Mouse (Mus musculus) liver, adult 2 months (tissue): ENCODE measurements around the gene Pcdh17. TPM values are rescaled to one million over a fixed set of nuclear protein-coding genes. Genes with fewer than 3 reads are reported as not detected.

ENCODE experiments used
- DNase-seq: peaks from one replicate; pipeline ENCODE4 v3.0.0-alpha.2; 2011; ENCODE audit warnings: low read depth, low spot score; ENCODE audit errors: extremely low read depth
- H3K27ac ChIP-seq: fragments of 200-500 bp; replicated peaks from 2 replicates; pipeline ENCODE4 v1.5.1; 2012; ENCODE audit warnings: low read depth, mild to moderate bottlenecking, control low read depth, inconsistent platforms, low read length; ENCODE audit not compliant: insufficient read depth
- H3K27me3 ChIP-seq: fragments of 200-500 bp; 2 replicates; pipeline ENCODE4 v1.6.1; 2012; ENCODE audit warnings: mild to moderate bottlenecking, moderate library complexity, low read length, inconsistent platforms; ENCODE audit not compliant: control insufficient read depth, insufficient read depth
- H3K36me3 ChIP-seq: fragments of 200-500 bp; 2 replicates; pipeline ENCODE4 v1.6.1; 2012; ENCODE audit warnings: low read length, inconsistent platforms; ENCODE audit not compliant: control insufficient read depth, insufficient read depth
- H3K4me1 ChIP-seq: fragments of 200-500 bp; 2 replicates; pipeline ENCODE4 v1.6.1; 2011; ENCODE audit warnings: low read length; ENCODE audit not compliant: control insufficient read depth, insufficient read depth
- H3K4me3 ChIP-seq: fragments of 200-500 bp; 2 replicates; pipeline ENCODE4 v1.5.1; 2011; ENCODE audit warnings: low read depth, mild to moderate bottlenecking, control low read depth, low read length, moderate library complexity; ENCODE audit not compliant: insufficient read depth
- H3K79me2 ChIP-seq: fragments of 200-500 bp; 2 replicates; pipeline ENCODE4 v1.6.1; 2012; ENCODE audit warnings: inconsistent platforms, mild to moderate bottlenecking, low read length, moderate library complexity; ENCODE audit not compliant: control insufficient read depth, insufficient read depth
- H3K9ac ChIP-seq: fragments of 200-500 bp; 2 replicates; pipeline ENCODE4 v1.6.1; 2012; ENCODE audit warnings: low read depth, mild to moderate bottlenecking, control low read depth, inconsistent platforms, low read length
- CTCF ChIP-seq: fragments of 200-500 bp; IDR thresholded peaks from 2 replicates; pipeline ENCODE4 v1.5.1; 2011; ENCODE audit warnings: low read depth, low read length, control low read depth
- POLR2A ChIP-seq: fragments of 200-500 bp; IDR thresholded peaks from 2 replicates; pipeline ENCODE4 v1.6.1; 2011; ENCODE audit warnings: low read length, control low read depth; ENCODE audit not compliant: insufficient read depth; ENCODE audit errors: extremely low read depth
- WGBS: fragments of 180-500 bp; shearing (Covaris S2); methylation state at CpG from one replicate; pipeline ENCODE4 v1.1.7; 2018; 5-methylcytosine and 5-hydroxymethylcytosine counted together
- polyA plus RNA-seq: library from polyadenylated mRNA; depleted of rRNA; stranded (reverse); fragments of >200 nt; gene quantifications from 2 replicates; pipeline ENCODE4 v1.2.3, GENCODE M21; 2012
- total RNA-seq: library from RNA; depleted of rRNA; stranded (reverse); fragments of >200 nt; gene quantifications from 2 replicates; pipeline ENCODE4 v1.2.3, GENCODE M21; 2014

Gene Pcdh17
- total and polyA plus RNA-seq, 2 experiments, result 0.26 to 1.1 TPM

DNA sequence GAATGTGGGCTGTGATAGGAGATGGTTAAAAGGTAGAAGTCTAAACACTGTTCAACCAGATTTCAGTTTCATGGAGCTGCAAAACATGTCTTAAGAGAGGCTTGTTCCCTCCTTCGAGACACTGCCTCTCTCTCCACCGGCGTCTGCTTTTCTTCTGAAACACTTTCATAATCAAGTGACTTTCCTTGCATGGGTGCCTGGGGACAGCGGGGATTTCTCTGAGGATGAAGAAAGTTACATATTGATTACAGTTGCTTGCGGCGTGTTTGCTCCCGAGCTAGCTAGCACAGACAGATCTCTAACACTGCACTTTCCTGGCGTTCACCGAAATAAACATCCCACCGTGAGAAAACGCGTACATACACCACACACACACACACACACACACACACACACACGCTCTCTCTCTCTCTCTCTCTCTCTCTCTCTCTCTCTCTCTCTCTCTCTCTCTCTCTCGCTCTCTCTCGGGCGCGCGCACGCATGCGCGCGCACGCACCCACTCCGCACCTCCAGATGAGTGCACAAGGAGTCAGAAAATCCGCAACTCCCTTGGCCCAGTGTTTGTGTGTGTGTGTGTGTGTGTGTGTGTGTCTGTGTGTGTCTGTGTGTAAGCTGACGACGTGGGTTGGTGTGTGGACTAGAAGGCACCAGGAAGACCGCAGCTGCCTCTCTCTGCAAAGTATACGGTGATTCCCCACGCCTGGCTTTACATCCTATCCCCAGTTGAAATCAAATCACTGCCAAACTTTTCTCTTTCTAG lies 655 bp upstream of the Pcdh17 start:
- peak overlapping the region; percentile 38 for H3K9ac ChIP-seq
- no peak for TF ChIP-seq CTCF
- no peak for TF ChIP-seq POLR2A
- H3K4me1 ChIP-seq, result no peaks in the 10 kb centered on the region; the same call in 1 of the 2 replicates
- peaks cover 20% of the 10 kb centered on the region; the same call in 1 of the 2 replicates for H3K27me3 ChIP-seq
- no peak for DNase-seq
- 1% methylated on average over 30 of the region's 30 CpGs for WGBS
- no peaks in the 10 kb centered on the region for H3K79me2 ChIP-seq
- H3K27ac ChIP-seq, result 0 out of 2 replicates have a peak overlapping the region, but pooled peaks have one; percentile 6
- H3K36me3 ChIP-seq, result no peaks in the 10 kb centered on the region
- peak overlapping the region; percentile 52 for H3K4me3 ChIP-seq

DNA sequence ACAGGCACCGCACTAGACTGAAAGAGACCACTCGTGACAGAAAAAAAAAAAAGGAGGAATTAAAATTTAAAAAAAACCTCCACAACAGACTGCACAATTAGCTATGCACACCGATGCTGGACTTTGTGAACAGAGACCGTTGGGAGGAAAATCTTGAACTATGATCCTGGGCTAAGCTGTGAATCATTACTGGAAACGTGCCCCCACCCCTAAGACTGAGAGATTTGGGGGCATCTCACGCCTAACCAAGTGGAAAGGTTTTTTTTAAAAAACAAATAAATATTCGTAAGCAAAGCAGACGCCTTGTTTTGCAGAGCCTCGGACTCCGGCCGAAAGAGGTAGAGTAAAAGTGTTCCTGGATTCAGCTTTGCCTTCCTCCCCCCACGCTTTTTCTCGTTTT lies 398 bp downstream of the Pcdh17 start:
- Histone ChIP-seq H3K4me1 (no peaks in the 10 kb centered on the region; the same call in 1 of the 2 replicates), H3K36me3 (no peaks in the 10 kb centered on the region), H3K27ac (no peak overlapping the region), H3K4me3 (peak overlapping the region; percentile 54; the same call in 1 of the 2 replicates), H3K27me3 (peaks cover 26% of the 10 kb centered on the region; the same call in 1 of the 2 replicates), H3K9ac (no peak overlapping the region; the same call in 1 of the 2 replicates), H3K79me2 (no peaks in the 10 kb centered on the region)
- no peak for DNase-seq
- no peak for TF ChIP-seq POLR2A
- 3% methylated on average over 13 of the region's 13 CpGs for WGBS

DNA sequence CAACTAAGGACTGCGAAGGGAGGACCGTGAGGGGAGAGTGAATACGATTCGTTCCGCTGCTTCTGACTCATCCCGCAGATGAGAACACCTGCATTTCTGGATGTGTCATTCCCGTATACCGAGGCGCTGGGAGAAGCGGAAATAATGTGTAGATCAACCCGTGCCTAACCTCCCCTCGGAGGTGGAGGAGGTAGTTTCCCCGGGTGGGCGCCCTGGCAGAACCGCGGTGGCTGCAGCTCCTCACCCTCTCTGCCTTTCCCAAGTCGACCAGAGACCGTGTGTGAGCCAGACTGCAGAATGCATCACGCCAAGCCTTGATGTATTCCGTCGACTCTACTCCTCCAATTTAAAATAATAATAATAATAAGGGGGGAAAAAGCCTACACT lies 906 bp downstream of the Pcdh17 start:
- TF ChIP-seq POLR2A, result no peak
- TF ChIP-seq CTCF, result no peak
- Histone ChIP-seq H3K4me1 (no peaks in the 10 kb centered on the region; the same call in 1 of the 2 replicates), H3K27ac (no peak overlapping the region), H3K79me2 (no peaks in the 10 kb centered on the region), H3K36me3 (no peaks in the 10 kb centered on the region), H3K4me3 (peak overlapping the region; percentile 40), H3K27me3 (peaks cover 26% of the 10 kb centered on the region; the same call in 1 of the 2 replicates), H3K9ac (no peak overlapping the region; the same call in 1 of the 2 replicates)
- DNase-seq, result no peak
- WGBS, result 3% methylated on average over 21 of the region's 21 CpGs

DNA sequence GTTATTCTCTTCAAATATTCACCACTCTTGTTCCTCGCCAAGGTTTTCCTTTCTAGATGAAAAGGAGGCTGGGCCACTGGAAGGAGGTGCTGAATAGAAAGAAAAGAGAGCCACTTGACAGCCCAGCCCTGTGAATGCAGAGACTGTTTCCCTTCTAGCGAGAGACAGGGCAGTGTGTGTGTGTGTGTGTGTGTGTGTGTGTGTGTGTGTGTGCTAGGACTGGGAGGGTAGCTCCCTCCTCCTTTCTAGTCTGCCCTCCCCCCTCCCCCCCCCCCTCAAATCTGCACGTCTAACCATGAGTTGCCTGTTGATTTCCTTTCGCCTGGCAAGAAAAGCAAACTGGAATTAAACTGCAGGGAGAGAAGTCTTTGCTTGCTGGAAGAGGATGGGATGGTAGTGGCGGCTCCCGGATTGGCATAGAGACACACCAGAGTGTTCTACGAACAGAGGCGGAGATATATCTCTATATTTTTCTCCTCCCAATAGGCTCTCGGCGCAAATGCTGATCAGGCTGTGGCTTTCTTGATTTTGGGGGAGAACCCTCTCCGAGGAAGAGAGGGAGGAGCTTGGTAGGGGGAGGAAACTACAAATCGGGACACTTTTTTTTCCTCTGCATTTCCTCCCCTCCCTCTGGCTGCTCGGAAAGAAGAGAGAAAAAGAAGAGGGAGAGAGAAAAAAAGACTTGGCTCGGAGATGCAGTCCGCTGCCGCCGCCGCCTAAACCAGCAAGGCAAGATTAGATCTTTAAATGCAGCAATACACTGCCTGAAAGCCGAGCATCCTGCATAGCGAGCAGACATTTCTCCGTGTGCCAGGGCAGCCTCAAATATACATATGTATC lies 1.5 kb downstream of the Pcdh17 start:
- H3K9ac ChIP-seq, result no peak overlapping the region
- 3% methylated on average over 20 of the region's 21 CpGs for WGBS
- H3K36me3 ChIP-seq, result no peaks in the 10 kb centered on the region
- peaks cover 26% of the 10 kb centered on the region; the same call in 1 of the 2 replicates for H3K27me3 ChIP-seq
- TF ChIP-seq POLR2A, result no peak
- no peak for TF ChIP-seq CTCF
- H3K79me2 ChIP-seq, result no peaks in the 10 kb centered on the region
- DNase-seq, result no peak
- H3K4me3 ChIP-seq, result peak overlapping the region; percentile 52
- no peaks in the 10 kb centered on the region; the same call in 1 of the 2 replicates for H3K4me1 ChIP-seq
- H3K27ac ChIP-seq, result no peak overlapping the region

DNA sequence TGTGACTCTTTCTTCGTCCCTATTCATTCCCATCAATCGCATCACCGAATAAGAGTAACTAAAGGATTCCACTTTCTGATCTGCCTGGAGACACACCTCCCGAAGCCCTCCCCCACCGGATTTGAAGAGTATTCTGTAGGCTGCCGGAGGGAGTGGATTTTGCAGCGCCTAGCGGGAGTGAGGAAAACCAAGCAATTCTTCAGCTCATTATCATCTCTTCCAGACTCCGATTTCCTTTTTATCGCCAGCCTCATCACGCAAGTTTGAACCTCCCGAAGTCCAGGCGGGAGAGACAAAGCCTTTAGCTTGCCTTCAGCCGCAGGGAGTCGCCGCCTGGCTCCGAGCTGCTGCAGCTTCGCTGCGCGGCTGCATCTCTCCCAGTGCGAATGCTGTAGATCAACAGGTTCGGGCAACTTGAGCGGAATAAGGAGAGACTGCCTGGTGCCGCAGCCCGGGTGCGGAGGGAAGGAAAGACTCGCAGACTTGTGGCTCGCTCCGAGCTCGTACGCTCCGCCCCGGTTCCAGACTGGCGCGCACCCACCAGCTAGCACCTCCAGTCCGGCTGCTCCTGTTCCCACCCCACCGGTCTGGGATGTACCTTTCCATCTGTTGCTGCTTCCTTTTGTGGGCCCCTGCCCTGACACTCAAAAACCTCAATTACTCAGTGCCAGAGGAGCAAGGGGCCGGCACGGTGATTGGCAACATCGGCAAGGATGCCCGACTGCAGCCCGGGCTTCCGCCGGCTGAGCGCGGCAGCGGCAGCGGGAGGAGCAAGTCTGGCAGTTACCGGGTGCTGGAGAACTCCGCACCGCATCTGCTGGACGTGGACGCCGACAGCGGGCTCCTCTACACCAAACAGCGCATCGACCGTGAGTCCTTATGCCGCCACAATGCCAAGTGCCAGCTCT lies 2.4 kb downstream of the Pcdh17 start:
- TF ChIP-seq POLR2A (no peak), CTCF (no peak)
- Histone ChIP-seq H3K4me1 (no peaks in the 10 kb centered on the region; the same call in 1 of the 2 replicates), H3K27ac (no peak overlapping the region; the same call in 1 of the 2 replicates), H3K27me3 (peaks cover 26% of the 10 kb centered on the region; the same call in 1 of the 2 replicates), H3K4me3 (peak overlapping the region; percentile 52), H3K36me3 (no peaks in the 10 kb centered on the region), H3K79me2 (no peaks in the 10 kb centered on the region), H3K9ac (peak overlapping the region; percentile 29)
- DNase-seq, result no peak
- WGBS, result 2% methylated on average over 59 of the region's 59 CpGs
